Mouse (Mus musculus): Measurements from ENCODE around the gene Nck2. TPM values are rescaled to one million over a fixed set of nuclear protein-coding genes. Genes with fewer than 3 reads are reported as not detected.
A peak's percentile ranks its signal among the peaks of the same experiment; 100 is the strongest.

Nck2 gene
- polyA plus RNA-seq, 1 experiment, result 23.1 TPM

- Histone ChIP-seq H3K4me3 (replicated peaks; ENCODE audit: insufficient read depth, low read depth, low read length) (no peak overlapping the region), H3K27me3 (ENCODE audit: control insufficient read depth, insufficient read depth, low read length) (no peaks in the 10 kb centered on the region), H3K27ac (ENCODE audit: insufficient read depth, low read length) (no peak overlapping the region), H3K4me1 (ENCODE audit: control insufficient read depth, insufficient read depth, low read length) (peaks cover 11% of the 10 kb centered on the region)
- DNase-seq, result no peak
- TF ChIP-seq CTCF (IDR thresholded peaks at IDR 0.05; ENCODE audit: borderline replicate concordance, insufficient read depth, low read depth, low read length) (no peak), POLR2A (IDR thresholded peaks at IDR 0.05; ENCODE audit: borderline replicate concordance, insufficient read depth, low read length) (no peak)
- WGBS, result 75% methylated on average over 10 of the region's 10 CpGs
Measured at GRCm38 (mm10) chr1:43501920-43502791, 57.8 kb downstream of the Nck2 start.

- H3K4me1 ChIP-seq (ENCODE audit: control insufficient read depth, insufficient read depth, low read length), result peaks cover 9% of the 10 kb centered on the region
- WGBS, result 70% methylated on average over 8 of the region's 8 CpGs
Measured at GRCm38 (mm10) chr1:43502792-43503146, 58.4 kb downstream of the Nck2 start.

GRCm38 (mm10) chr1:43503261-43503660 lies 58.9 kb downstream of the Nck2 start:
- WGBS, result 27% methylated on average over 2 of the region's 2 CpGs
- H3K27me3 ChIP-seq (ENCODE audit: control insufficient read depth, insufficient read depth, low read length), result no peaks in the 10 kb centered on the region
- H3K27ac ChIP-seq (ENCODE audit: insufficient read depth, low read length), result no peak overlapping the region
- TF ChIP-seq POLR2A (IDR thresholded peaks at IDR 0.05; ENCODE audit: borderline replicate concordance, insufficient read depth, low read length) (no peak), CTCF (IDR thresholded peaks at IDR 0.05; ENCODE audit: borderline replicate concordance, insufficient read depth, low read depth, low read length) (no peak)
- H3K4me1 ChIP-seq (ENCODE audit: control insufficient read depth, insufficient read depth, low read length), result peaks cover 8% of the 10 kb centered on the region
- no peak overlapping the region for H3K4me3 ChIP-seq (replicated peaks; ENCODE audit: insufficient read depth, low read depth, low read length)
- DNase-seq, result no peak

More at GRCm38 (mm10) chr1:43502792-43503146, 58.4 kb downstream of the Nck2 start:
- no peak overlapping the region for H3K4me3 ChIP-seq (replicated peaks; ENCODE audit: insufficient read depth, low read depth, low read length)
- no peaks in the 10 kb centered on the region for H3K27me3 ChIP-seq (ENCODE audit: control insufficient read depth, insufficient read depth, low read length)
- DNase-seq, result no peak
- H3K27ac ChIP-seq (ENCODE audit: insufficient read depth, low read length), result no peak overlapping the region
- TF ChIP-seq POLR2A (IDR thresholded peaks at IDR 0.05; ENCODE audit: borderline replicate concordance, insufficient read depth, low read length), result no peak
- no peak for TF ChIP-seq CTCF (IDR thresholded peaks at IDR 0.05; ENCODE audit: borderline replicate concordance, insufficient read depth, low read depth, low read length)

GRCm38 (mm10) chr1:43503676-43504075 lies 59.3 kb downstream of the Nck2 start:
- Histone ChIP-seq H3K27ac (ENCODE audit: insufficient read depth, low read length) (no peak overlapping the region), H3K4me3 (replicated peaks; ENCODE audit: insufficient read depth, low read depth, low read length) (no peak overlapping the region), H3K27me3 (ENCODE audit: control insufficient read depth, insufficient read depth, low read length) (no peaks in the 10 kb centered on the region), H3K4me1 (ENCODE audit: control insufficient read depth, insufficient read depth, low read length) (peaks cover 8% of the 10 kb centered on the region)
- no peak for TF ChIP-seq POLR2A (IDR thresholded peaks at IDR 0.05; ENCODE audit: borderline replicate concordance, insufficient read depth, low read length)
- TF ChIP-seq CTCF (IDR thresholded peaks at IDR 0.05; ENCODE audit: borderline replicate concordance, insufficient read depth, low read depth, low read length), result no peak
- 24% methylated on average over 6 of the region's 6 CpGs for WGBS
- DNase-seq, result peak in 1 of 2 experiments; percentile 32

GRCm38 (mm10) chr1:43504235-43504634 lies 59.9 kb downstream of the Nck2 start:
- TF ChIP-seq POLR2A (IDR thresholded peaks at IDR 0.05; ENCODE audit: borderline replicate concordance, insufficient read depth, low read length) (no peak), CTCF (IDR thresholded peaks at IDR 0.05; ENCODE audit: borderline replicate concordance, insufficient read depth, low read depth, low read length) (no peak)

DNA sequence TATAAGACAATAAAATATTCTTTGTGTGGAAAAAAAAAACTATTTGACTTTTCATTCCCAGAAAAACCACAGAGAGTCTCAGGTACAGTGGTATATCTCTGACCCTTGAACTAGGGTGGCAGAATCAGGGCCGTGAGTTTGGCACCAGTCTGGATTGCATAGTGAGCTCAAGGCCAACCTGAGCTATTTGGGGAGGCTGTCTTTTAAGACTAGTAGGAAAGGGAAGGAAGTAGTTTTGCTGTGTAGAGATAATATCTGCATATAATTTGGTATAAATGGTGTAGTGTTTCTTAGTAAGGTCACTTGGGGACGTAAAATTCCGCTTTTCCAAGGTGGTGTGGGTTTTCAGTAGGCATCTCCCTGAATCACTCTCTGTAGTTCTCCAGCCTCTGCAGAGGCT lies 62.3 kb downstream of the Nck2 start:
- Histone ChIP-seq H3K27ac (ENCODE audit: insufficient read depth, low read length) (no peak overlapping the region), H3K4me3 (replicated peaks; ENCODE audit: insufficient read depth, low read depth, low read length) (no peak overlapping the region), H3K27me3 (ENCODE audit: control insufficient read depth, insufficient read depth, low read length) (no peaks in the 10 kb centered on the region), H3K4me1 (ENCODE audit: control insufficient read depth, insufficient read depth, low read length) (peaks cover 12% of the 10 kb centered on the region)
- no peak for TF ChIP-seq POLR2A (IDR thresholded peaks at IDR 0.05; ENCODE audit: borderline replicate concordance, insufficient read depth, low read length)
- TF ChIP-seq CTCF (IDR thresholded peaks at IDR 0.05; ENCODE audit: borderline replicate concordance, insufficient read depth, low read depth, low read length), result no peak
- no peak for DNase-seq
- 91% methylated on average over 3 of the region's 3 CpGs for WGBS

More at GRCm38 (mm10) chr1:43504235-43504634, 59.9 kb downstream of the Nck2 start:
- H3K4me1 ChIP-seq (ENCODE audit: control insufficient read depth, insufficient read depth, low read length), result peaks cover 8% of the 10 kb centered on the region
- H3K27ac ChIP-seq (ENCODE audit: insufficient read depth, low read length), result no peak overlapping the region
- DNase-seq, result peak; percentile 30 to 46
- H3K27me3 ChIP-seq (ENCODE audit: control insufficient read depth, insufficient read depth, low read length), result no peaks in the 10 kb centered on the region
- 10% methylated on average over 4 of the region's 4 CpGs for WGBS
- no peak overlapping the region for H3K4me3 ChIP-seq (replicated peaks; ENCODE audit: insufficient read depth, low read depth, low read length)

DNA sequence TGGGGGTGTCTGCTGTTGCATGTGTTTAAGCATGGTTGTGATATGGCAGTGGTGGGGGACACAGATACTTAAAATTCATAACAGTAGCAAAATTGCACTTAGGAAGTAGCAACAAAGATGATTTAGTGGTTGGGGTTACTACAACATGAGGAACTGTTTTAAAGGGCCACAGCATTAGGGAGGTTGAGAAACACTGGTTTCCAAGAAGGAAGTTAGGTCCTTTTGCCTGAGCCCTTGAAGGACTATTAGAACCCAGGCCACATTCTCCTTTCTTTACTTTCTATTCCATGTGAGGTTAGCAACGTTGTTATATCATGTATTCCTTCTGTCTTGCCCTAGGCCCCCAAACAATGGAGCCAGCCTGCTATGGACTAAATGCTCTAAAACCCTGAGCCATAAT lies 63.4 kb downstream of the Nck2 start:
- no peak for DNase-seq
- WGBS, result 92% methylated on average over 1 of the region's 1 CpGs
- Histone ChIP-seq H3K4me3 (replicated peaks; ENCODE audit: insufficient read depth, low read depth, low read length) (no peak overlapping the region), H3K4me1 (ENCODE audit: control insufficient read depth, insufficient read depth, low read length) (peaks cover 12% of the 10 kb centered on the region), H3K27ac (ENCODE audit: insufficient read depth, low read length) (no peak overlapping the region), H3K27me3 (ENCODE audit: control insufficient read depth, insufficient read depth, low read length) (no peaks in the 10 kb centered on the region)
- no peak for TF ChIP-seq POLR2A (IDR thresholded peaks at IDR 0.05; ENCODE audit: borderline replicate concordance, insufficient read depth, low read length)
- no peak for TF ChIP-seq CTCF (IDR thresholded peaks at IDR 0.05; ENCODE audit: borderline replicate concordance, insufficient read depth, low read depth, low read length)

DNA sequence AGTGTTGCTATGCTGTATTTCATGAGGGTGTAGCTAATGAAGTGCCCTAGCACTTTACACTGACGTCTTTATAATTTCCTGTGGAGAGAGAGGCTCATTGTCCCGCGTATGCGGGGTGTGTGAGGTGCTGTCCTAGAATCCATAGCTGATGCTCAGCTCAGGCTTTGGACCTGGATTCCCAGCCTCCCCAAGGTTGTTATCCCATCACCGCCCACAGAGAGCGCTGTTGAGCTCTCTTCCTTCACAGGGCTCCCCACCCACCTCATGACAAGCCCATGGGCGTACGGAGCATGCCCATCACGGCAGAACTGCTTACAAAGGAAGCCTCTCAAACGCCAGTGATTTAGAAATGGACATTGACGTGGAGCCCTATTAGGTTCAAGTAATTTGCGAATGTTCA lies 66.9 kb downstream of the Nck2 start:
- WGBS, result 81% methylated on average over 12 of the region's 12 CpGs
- TF ChIP-seq CTCF (IDR thresholded peaks at IDR 0.05; ENCODE audit: borderline replicate concordance, insufficient read depth, low read depth, low read length), result peak; percentile 50
- TF ChIP-seq POLR2A (IDR thresholded peaks at IDR 0.05; ENCODE audit: borderline replicate concordance, insufficient read depth, low read length), result no peak

More for the DNA sequence above, 66.9 kb downstream of the Nck2 start:
- Histone ChIP-seq H3K4me3 (replicated peaks; ENCODE audit: insufficient read depth, low read depth, low read length) (no peak overlapping the region), H3K27ac (ENCODE audit: insufficient read depth, low read length) (no peak overlapping the region), H3K27me3 (ENCODE audit: control insufficient read depth, insufficient read depth, low read length) (no peaks in the 10 kb centered on the region), H3K4me1 (ENCODE audit: control insufficient read depth, insufficient read depth, low read length) (peaks cover 10% of the 10 kb centered on the region)
- peak; percentile 46 to 52 for DNase-seq
